7 mouse cellular contexts compared by ENCODE assay signal in the genomic region with DNA sequence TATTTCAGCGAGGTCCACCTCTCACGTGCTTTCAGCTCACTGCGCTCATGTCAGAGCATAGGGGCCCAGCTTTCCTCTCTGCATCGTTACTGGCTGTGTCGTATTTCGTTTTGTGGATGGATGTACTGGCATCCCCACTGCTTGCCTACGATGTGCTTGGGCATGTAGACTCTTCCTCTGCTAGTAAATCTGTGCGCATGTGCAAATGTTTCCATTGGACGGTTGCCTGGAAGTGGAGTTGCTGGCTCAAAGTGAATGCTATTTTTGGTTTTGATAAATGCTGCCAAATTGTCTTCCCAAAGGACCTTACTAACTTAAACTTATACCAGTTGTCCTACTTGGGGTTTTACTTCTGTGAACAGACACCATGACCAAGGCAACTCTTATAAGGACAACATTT.
DNase-seq lines count a peak whose midpoint lies in the region.

No protein-coding gene starts in this region.

- peak; percentile 79 for DNase-seq in adrenal gland, adult 2 months
- DNase-seq in brain, embryonic 18.5 days (ENCODE audit: low read depth, low spot score), result peak; percentile 63
- peak; percentile 93 for DNase-seq in heart, adult 18-20 months
- peak; percentile 44 to 70 for DNase-seq in layer of hippocampus, adult 8-10 months (ENCODE audit: low spot score in 2 of 2)
- peak; percentile 58 for DNase-seq in ovary, postnatal 14 days (ENCODE audit: low spot score)
- no peak for DNase-seq in natural killer cell, adult 2 months (ENCODE audit: low spot score in 2 of 2)
- DNase-seq in embryo, embryonic 9.5 days (ENCODE audit: extremely low spot score), result no peak

Comparison
In these comparisons a context has a peak if more than half of its experiments do, and no peak if none do; other contexts are left out.
1. DNase-seq: peak in adrenal gland, adult 2 months (single experiment), brain, embryonic 18.5 days (single experiment), heart, adult 18-20 months (2 of 2), layer of hippocampus, adult 8-10 months (2 of 2) and ovary, postnatal 14 days (single experiment); none in natural killer cell, adult 2 months (0 of 2) and embryo, embryonic 9.5 days (single experiment).